Mouse (Mus musculus) lung, embryonic 16.5 days (tissue): ENCODE measurements around the gene Pcsk7. TPM values are rescaled to one million over a fixed set of nuclear protein-coding genes. Genes with fewer than 3 reads are reported as not detected.

Experiments used
- microRNA-seq: library from miRNA; unstranded; fragments of <30 nt; microRNA quantifications from one replicate; pipeline ENCODE4, GENCODE M21; 2016
- polyA plus RNA-seq: library from polyadenylated mRNA; unstranded; fragments of >200 nt; fragmentation: Nextera tagmentation; extraction: Ambion mirVana; gene quantifications from 2 replicates; pipeline ENCODE4 v1.2.1, GENCODE M21; 2015

The Pcsk7 gene
- polyA plus RNA-seq, 1 experiment from 2014 or later, result 26.6 TPM

Small RNA genes lying within 50 kb of the gene (microRNA-seq; reads per million reads assigned to microRNA genes)
- not detected for gene Mir7087

Other genes starting within 250 kb of the Pcsk7 start
- gene Cep164, start 77.8 kb upstream of the Pcsk7 start, polyA plus RNA-seq, result 24.8 and 26.2 TPM in 2 replicates
- gene Bace1, start 67.9 kb upstream of the Pcsk7 start, polyA plus RNA-seq, result 23.7 and 23.8 TPM in 2 replicates
- 50.4 and 51.3 TPM in 2 replicates for gene Rnf214, start 414 bp downstream of the Pcsk7 start, polyA plus RNA-seq
- gene Tagln, start 29.6 kb downstream of the Pcsk7 start, polyA plus RNA-seq, result 138 and 141 TPM in 2 replicates
- 33.6 and 35.9 TPM in 2 replicates for gene Sidt2, start 48.8 kb downstream of the Pcsk7 start, polyA plus RNA-seq
- 149 and 157 TPM in 2 replicates for gene Pafah1b2, start 106.2 kb downstream of the Pcsk7 start, polyA plus RNA-seq
- 5.2 and 5.8 TPM in 2 replicates for gene Sik3, start 106.3 kb downstream of the Pcsk7 start, polyA plus RNA-seq